Mouse (Mus musculus) heart, postnatal 0 days (tissue): ENCODE data around the gene Tut4. TPM values are rescaled to one million over a fixed set of nuclear protein-coding genes. Genes with fewer than 3 reads are reported as not detected.

ENCODE experiments used
- ATAC-seq: fragments of 200-750 bp; cut with Nextera tagmentation; 2 replicates; pipeline ENCODE4 v1.8.0; 2017; ENCODE audit warnings: low read depth, moderate number of reproducible peaks, moderate library complexity; ENCODE audit not compliant: insufficient read depth
- DNase-seq: peaks from one replicate; pipeline ENCODE4 v3.0.0-alpha.2; 2016; ENCODE audit warnings: low spot score
- H3K27ac ChIP-seq: fragments of 300-500 bp; sonication (generic); 2 replicates; pipeline ENCODE4 v1.5.1; 2014; ENCODE audit warnings: low read depth, mild to moderate bottlenecking
- H3K27me3 ChIP-seq: fragments of 300-500 bp; sonication (generic); 2 replicates; pipeline ENCODE4 v1.6.1; 2014; ENCODE audit warnings: low read length, mixed read lengths; ENCODE audit not compliant: control insufficient read depth, insufficient read depth
- H3K36me3 ChIP-seq: fragments of 300-500 bp; sonication (generic); replicated peaks from 2 replicates; pipeline ENCODE4 v1.6.1; 2014; ENCODE audit warnings: low read length, mixed read lengths; ENCODE audit not compliant: control insufficient read depth, insufficient read depth
- H3K4me1 ChIP-seq: fragments of 300-500 bp; sonication (generic); 2 replicates; pipeline ENCODE4 v1.6.1; 2014; ENCODE audit warnings: antibody characterized with exemption; ENCODE audit not compliant: control insufficient read depth, insufficient read depth
- H3K4me2 ChIP-seq: fragments of 300-500 bp; sonication (generic); 2 replicates; pipeline ENCODE4 v1.6.1; 2014; ENCODE audit warnings: low read depth, mild to moderate bottlenecking, low read length, moderate library complexity
- H3K4me3 ChIP-seq: fragments of 300-500 bp; sonication (generic); 2 replicates; pipeline ENCODE4 v1.5.1; 2014; ENCODE audit warnings: low read depth, low read length
- H3K9ac ChIP-seq: fragments of 300-500 bp; sonication (generic); replicated peaks from 2 replicates; pipeline ENCODE4 v1.6.1; 2014; ENCODE audit warnings: low read depth, low read length, mixed read lengths
- H3K9me3 ChIP-seq: fragments of 300-500 bp; sonication (generic); replicated peaks from 2 replicates; pipeline ENCODE4 v1.6.1; 2016; ENCODE audit warnings: low read length; ENCODE audit not compliant: control insufficient read depth
- CTCF ChIP-seq: IDR thresholded peaks from 2 replicates; pipeline ENCODE4 v1.5.1; 2016; ENCODE audit warnings: antibody characterized with exemption, control low read depth, low read depth
- EP300 ChIP-seq: IDR thresholded peaks from 2 replicates; pipeline ENCODE4 v1.6.1; 2016; ENCODE audit warnings: antibody characterized with exemption, low read depth
- WGBS: fragments of 180-500 bp; shearing (Covaris S2); extraction: QIAGEN DNeasy Blood & Tissue Kit; methylation state at CpG from one replicate; pipeline ENCODE4 v1.1.7; 2014; 5-methylcytosine and 5-hydroxymethylcytosine counted together
- polyA plus RNA-seq: library from polyadenylated mRNA; unstranded; fragments of >200 nt; fragmentation: Nextera tagmentation; extraction: Ambion mirVana; gene quantifications from 2 replicates; pipeline ENCODE4 v1.2.1, GENCODE M21; 2015
- total RNA-seq: library from RNA; depleted of rRNA; stranded (reverse); fragments of >200 nt; gene quantifications from 2 replicates; pipeline ENCODE4 v1.2.3, GENCODE M21; 2014; ENCODE audit warnings: low replicate concordance

Tut4 gene
- total and polyA plus RNA-seq, 2 experiments from 2014 or later = 35.8 to 56.3 TPM

- no peaks in the 10 kb centered on the region for H3K4me1 ChIP-seq
- 68% methylated on average over 1 of the region's 1 CpGs for WGBS
- no peak overlapping the region for H3K4me3 ChIP-seq
- no peaks in the 10 kb centered on the region for H3K27me3 ChIP-seq
- no peaks in the 10 kb centered on the region for H3K9me3 ChIP-seq
- TF ChIP-seq EP300 (no peak), CTCF (no peak)
- DNase-seq (no peak), ATAC-seq (no peak)
- H3K9ac ChIP-seq = no peak overlapping the region
- H3K4me2 ChIP-seq = no peak overlapping the region
- no peak overlapping the region for H3K27ac ChIP-seq
- H3K36me3 ChIP-seq = peaks cover 81% of the 10 kb centered on the region
Measured at GRCm38 (mm10) chr4:108565026-108565425, 105.8 kb downstream of the Tut4 start.

- no peak for TF ChIP-seq EP300
- TF ChIP-seq CTCF = no peak
- H3K9ac ChIP-seq = no peak overlapping the region
- no peak overlapping the region for H3K4me3 ChIP-seq
- DNase-seq (no peak), ATAC-seq (no peak)
- peaks cover 3% of the 10 kb centered on the region; the same call in 1 of the 2 replicates for H3K4me1 ChIP-seq
- H3K27me3 ChIP-seq = no peaks in the 10 kb centered on the region
- H3K9me3 ChIP-seq = no peaks in the 10 kb centered on the region
- H3K4me2 ChIP-seq = no peak overlapping the region
- H3K36me3 ChIP-seq = peaks cover 59% of the 10 kb centered on the region
- no peak overlapping the region for H3K27ac ChIP-seq
- 92% methylated on average over 3 of the region's 3 CpGs for WGBS
Measured at GRCm38 (mm10) chr4:108572644-108573043, 113.4 kb downstream of the Tut4 start.

- H3K4me1 ChIP-seq = peaks cover 13% of the 10 kb centered on the region; the same call in 1 of the 2 replicates
- peak; percentile 96 for DNase-seq
- H3K27ac ChIP-seq = peak within 1 kb of the TSS; percentile 78
- no peaks in the 10 kb centered on the region for H3K27me3 ChIP-seq
- TF ChIP-seq EP300 = no peak
- no peak for TF ChIP-seq CTCF
- H3K4me3 ChIP-seq = peak within 1 kb of the TSS; percentile 95
- peaks cover 14% of the 10 kb centered on the region for H3K36me3 ChIP-seq
- peak within 1 kb of the TSS; percentile 93 for H3K4me2 ChIP-seq
- H3K9ac ChIP-seq = peak within 1 kb of the TSS; percentile 78
- under 1% methylated on average over 64 of the region's 64 CpGs for WGBS
- H3K9me3 ChIP-seq = no peaks in the 10 kb centered on the region
- peak; percentile 98 for ATAC-seq
Measured at GRCm38 (mm10) chr4:108578840-108579742, 119.9 kb downstream of the Tut4 start, which contains the start of the genes Prpf38a and Orc1. TSS of gene Prpf38a (minus strand) at chr4:108579336. TSS of gene Orc1 (plus strand) at chr4:108579423.

GRCm38 (mm10) chr4:108579743-108580411 lies 120.7 kb downstream of the Tut4 start:
- no peak for DNase-seq
- Histone ChIP-seq H3K4me2 (peak overlapping the region; percentile 93), H3K9ac (peak overlapping the region; percentile 78), H3K27ac (peak overlapping the region; percentile 78; the same call in 1 of the 2 replicates), H3K27me3 (no peaks in the 10 kb centered on the region), H3K36me3 (peaks cover 11% of the 10 kb centered on the region), H3K9me3 (no peaks in the 10 kb centered on the region), H3K4me3 (peak overlapping the region; percentile 95), H3K4me1 (peaks cover 13% of the 10 kb centered on the region; the same call in 1 of the 2 replicates)
- ATAC-seq = no peak
- under 1% methylated on average over 16 of the region's 16 CpGs for WGBS
- TF ChIP-seq EP300 = no peak

DNA sequence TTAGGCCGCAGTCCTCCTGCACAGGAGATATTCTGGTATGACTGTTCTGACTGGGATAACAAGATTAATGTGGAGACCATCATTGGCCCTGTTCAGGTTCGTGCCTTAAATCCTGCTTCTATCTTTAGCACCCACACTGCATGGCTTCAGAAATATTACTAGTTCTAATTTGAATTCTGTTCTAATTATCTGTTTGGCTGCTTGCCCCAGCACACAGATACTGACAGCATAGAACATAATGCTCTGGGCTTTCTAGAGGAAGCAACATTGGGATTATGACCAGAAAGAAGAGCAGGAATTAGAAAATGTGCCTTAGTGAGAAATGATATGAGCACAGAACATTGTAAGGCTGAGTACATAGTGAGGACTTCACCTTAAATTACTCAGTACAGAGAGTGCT lies 134.2 kb downstream of the Tut4 start:
- Histone ChIP-seq H3K4me3 (no peak overlapping the region), H3K9me3 (no peaks in the 10 kb centered on the region), H3K27me3 (no peaks in the 10 kb centered on the region), H3K4me1 (no peaks in the 10 kb centered on the region), H3K9ac (no peak overlapping the region), H3K36me3 (no peaks in the 10 kb centered on the region; the same call in 1 of the 2 replicates), H3K27ac (peak overlapping the region; percentile 36), H3K4me2 (no peak overlapping the region)
- ATAC-seq = no peak
- DNase-seq = peak; percentile 15
- no peak for TF ChIP-seq CTCF
- TF ChIP-seq EP300 = no peak
- WGBS = 30% methylated on average over 2 of the region's 2 CpGs
